In the genomic region with DNA sequence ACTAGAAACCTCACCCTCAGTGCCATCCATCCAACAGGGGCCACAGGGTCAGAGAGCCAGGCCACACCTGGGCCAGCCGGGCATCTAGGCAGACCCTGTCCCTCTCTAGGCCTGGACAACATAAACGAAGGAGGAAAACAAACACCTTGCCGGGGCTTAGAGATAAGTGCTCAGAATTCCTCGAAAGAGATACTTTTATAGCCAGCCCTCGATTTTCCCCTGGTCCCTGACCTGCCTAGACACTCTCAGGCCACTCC, we compare ENCODE assay signal across 16 mouse cellular contexts. TPM values are rescaled to one million over a fixed set of nuclear protein-coding genes. Genes with fewer than 3 reads are reported as not detected.
DNase-seq lines count a peak whose midpoint lies in the region; ATAC-seq and TF ChIP-seq lines count a peak whose summit lies in the region.
"Had no signal": no experiment of that assay in that cellular context is flagged by ENCODE, and none has a peak within 500 bp of the region (broad histone marks: within the 10 kb centered on the region; RNA-seq: fewer than 3 reads in every experiment).

No protein-coding gene starts in this region.

- no peak for ATAC-seq in forebrain, embryonic 16.5 days
- no peak for ATAC-seq in hindbrain, postnatal 0 days
- ATAC-seq in neural tube, embryonic 13.5 days (ENCODE audit: low read depth), result no peak
- ATAC-seq: intestine, postnatal 0 days had no signal

- no peak for TF ChIP-seq CTCF in cerebellum, adult 2 months (IDR thresholded peaks at IDR 0.05; ENCODE audit: borderline replicate concordance, insufficient read depth, low read depth, low read length)
- no peak for TF ChIP-seq CTCF in hindbrain, postnatal 0 days (IDR thresholded peaks at IDR 0.05; ENCODE audit: low read depth)
- TF ChIP-seq CTCF in heart, adult 2 months (IDR thresholded peaks at IDR 0.05), result no peak

- H3K9me3 ChIP-seq in forebrain, embryonic 16.5 days (ENCODE audit: control insufficient read depth, low read length), result no peaks in the 10 kb centered on the region
- H3K9me3 ChIP-seq in hindbrain, postnatal 0 days (ENCODE audit: low read length), result no peaks in the 10 kb centered on the region
- no peaks in the 10 kb centered on the region for H3K9me3 ChIP-seq in neural tube, embryonic 13.5 days
- H3K9me3 ChIP-seq: embryonic facial prominence, embryonic 15.5 days; stomach, embryonic 15.5 days had no signal

- H3K36me3 ChIP-seq in forebrain, embryonic 16.5 days (ENCODE audit: control insufficient read depth, insufficient read depth), result no peaks in the 10 kb centered on the region
- H3K36me3 ChIP-seq in hindbrain, postnatal 0 days (ENCODE audit: insufficient read depth, low read length), result no peaks in the 10 kb centered on the region
- no peaks in the 10 kb centered on the region for H3K36me3 ChIP-seq in neural tube, embryonic 13.5 days
- no peaks in the 10 kb centered on the region for H3K36me3 ChIP-seq in heart, adult 2 months (ENCODE audit: control insufficient read depth, insufficient read depth, low read length)
- H3K36me3 ChIP-seq: embryonic facial prominence, embryonic 15.5 days; stomach, embryonic 15.5 days had no signal

- no peaks in the 10 kb centered on the region for H3K27me3 ChIP-seq in cerebellum, adult 2 months (ENCODE audit: control insufficient read depth, insufficient read depth, low read length)
- no peaks in the 10 kb centered on the region for H3K27me3 ChIP-seq in forebrain, embryonic 16.5 days (replicated peaks; ENCODE audit: control insufficient read depth, insufficient read depth, low read length)
- H3K27me3 ChIP-seq in hindbrain, postnatal 0 days (ENCODE audit: insufficient read depth, low read length), result no peaks in the 10 kb centered on the region
- peaks cover 7% of the 10 kb centered on the region; the same call in 1 of the 2 replicates for H3K27me3 ChIP-seq in neural tube, embryonic 13.5 days
- H3K27me3 ChIP-seq in heart, adult 2 months (ENCODE audit: control insufficient read depth, insufficient read depth, low read length), result peaks cover 14% of the 10 kb centered on the region

- DNase-seq in cerebellum, adult 2 months, result peak; percentile 32 to 51
- no peak for DNase-seq in cerebellum, postnatal 25 days
- no peak for DNase-seq in hindbrain, postnatal 0 days (ENCODE audit: low spot score)
- DNase-seq in heart, adult 2 months, result no peak
- no peak for DNase-seq in B cell, adult 2 months
- no peak for DNase-seq in right cerebral cortex, postnatal 10 days (ENCODE audit: low spot score in 2 of 2)
- DNase-seq: gastrocnemius, postnatal 14 days; kidney, postnatal 14 days; lung, embryonic 14.5 days; retina, postnatal 1 day had no signal

- intact Hi-C loops in heart, adult 2 months (cut with DNase I), result loop anchor here (5.0 kb wide), 1 partner anchor 40 kb away; no protein-coding TSS in a partner anchor

- no peaks in the 10 kb centered on the region for H3K79me2 ChIP-seq in heart, adult 2 months (replicated peaks; ENCODE audit: control insufficient read depth, insufficient read depth, low read length)

- peak overlapping the region; percentile 86 for H3K4me2 ChIP-seq in forebrain, embryonic 16.5 days (ENCODE audit: low read length)
- H3K4me2 ChIP-seq in hindbrain, postnatal 0 days (ENCODE audit: low read depth, low read length), result peak overlapping the region; percentile 79
- peak overlapping the region; percentile 86 for H3K4me2 ChIP-seq in neural tube, embryonic 13.5 days
- H3K4me2 ChIP-seq: embryonic facial prominence, embryonic 15.5 days; lung, embryonic 14.5 days; stomach, embryonic 15.5 days had no signal

- H3K4me3 ChIP-seq in cerebellum, adult 2 months (replicated peaks; ENCODE audit: insufficient read depth, low read depth, low read length), result peak overlapping the region; percentile 98
- peak overlapping the region; percentile 85 for H3K4me3 ChIP-seq in forebrain, embryonic 16.5 days (replicated peaks; ENCODE audit: low read length)
- H3K4me3 ChIP-seq in hindbrain, postnatal 0 days (ENCODE audit: low read length), result peak overlapping the region; percentile 72
- peak overlapping the region; percentile 76 for H3K4me3 ChIP-seq in neural tube, embryonic 13.5 days
- H3K4me3 ChIP-seq in heart, adult 2 months, result no peak overlapping the region
- H3K4me3 ChIP-seq: embryonic facial prominence, embryonic 15.5 days; stomach, embryonic 15.5 days had no signal

- peak overlapping the region; percentile 95 for H3K27ac ChIP-seq in cerebellum, adult 2 months (ENCODE audit: insufficient read depth, low read length)
- H3K27ac ChIP-seq in forebrain, embryonic 16.5 days (ENCODE audit: low read length), result peak overlapping the region; percentile 97
- peak overlapping the region; percentile 96 for H3K27ac ChIP-seq in hindbrain, postnatal 0 days
- H3K27ac ChIP-seq in neural tube, embryonic 13.5 days (replicated peaks), result peak overlapping the region; percentile 49
- H3K27ac ChIP-seq in heart, adult 2 months, result no peak overlapping the region
- H3K27ac ChIP-seq: embryonic facial prominence, embryonic 15.5 days; stomach, embryonic 15.5 days had no signal

- no peak for TF ChIP-seq POLR2A in cerebellum, adult 2 months (IDR thresholded peaks at IDR 0.05; ENCODE audit: borderline replicate concordance, insufficient read depth, low read length)
- no peak for TF ChIP-seq POLR2A in heart, adult 2 months (IDR thresholded peaks at IDR 0.05; ENCODE audit: insufficient read depth, low read depth, low read length)

- peak overlapping the region; percentile 51 for H3K9ac ChIP-seq in forebrain, embryonic 16.5 days (replicated peaks; ENCODE audit: low read depth, low read length)
- peak overlapping the region; percentile 92 for H3K9ac ChIP-seq in hindbrain, postnatal 0 days (replicated peaks; ENCODE audit: low read length)
- H3K9ac ChIP-seq in neural tube, embryonic 13.5 days, result peak overlapping the region; percentile 97
- H3K9ac ChIP-seq in heart, adult 2 months (ENCODE audit: low read depth, low read length), result no peak overlapping the region
- H3K9ac ChIP-seq: embryonic facial prominence, embryonic 15.5 days; lung, embryonic 14.5 days; stomach, embryonic 15.5 days had no signal

- peaks cover 37% of the 10 kb centered on the region for H3K4me1 ChIP-seq in cerebellum, adult 2 months (ENCODE audit: control insufficient read depth, insufficient read depth, low read length)
- H3K4me1 ChIP-seq in forebrain, embryonic 16.5 days (replicated peaks; ENCODE audit: control insufficient read depth, insufficient read depth, low read length), result peaks cover 76% of the 10 kb centered on the region
- peaks cover 53% of the 10 kb centered on the region for H3K4me1 ChIP-seq in hindbrain, postnatal 0 days (ENCODE audit: insufficient read depth, low read length)
- peaks cover 92% of the 10 kb centered on the region for H3K4me1 ChIP-seq in neural tube, embryonic 13.5 days (replicated peaks)
- H3K4me1 ChIP-seq in heart, adult 2 months (ENCODE audit: control insufficient read depth, insufficient read depth, low read length), result no peaks in the 10 kb centered on the region; the same call in 1 of the 2 replicates

- WGBS in cerebellum, adult 2 months, result 13% methylated on average over 5 of the region's 5 CpGs
- WGBS in forebrain, embryonic 16.5 days, result 17% methylated on average over 5 of the region's 5 CpGs
- 29% methylated on average over 5 of the region's 5 CpGs for WGBS in hindbrain, postnatal 0 days
- WGBS in neural tube, embryonic 13.5 days, result 21% methylated on average over 5 of the region's 5 CpGs
- whole genome bisulfite sequencing in heart, adult 2 months, result 24% methylated on average over 5 of the region's 5 CpGs

- no peak for TF ChIP-seq EP300 in heart, adult 2 months (IDR thresholded peaks at IDR 0.05; ENCODE audit: insufficient read depth, low read depth, low read length)

RNA-seq across cellular contexts. Expression of a gene that starts 4.0 kb away (rescaled TPM):
- 127 and 142 TPM in 2 replicates for polyA plus RNA-seq in cerebellum, adult 2 months (2012; rRNA removed)
- polyA plus RNA-seq in forebrain, embryonic 16.5 days (2015; fragmentation: Nextera tagmentation; extraction: Ambion mirVana), result 7.0 and 9.9 TPM in 2 replicates
- total RNA-seq in hindbrain, postnatal 0 days (2014; rRNA removed), result 104 and 141 TPM in 2 replicates
- polyA plus RNA-seq in hindbrain, postnatal 0 days (2015; fragmentation: Nextera tagmentation; extraction: Ambion mirVana), result 14.3 and 14.7 TPM in 2 replicates
- 5.7 and 7.0 TPM in 2 replicates for polyA plus RNA-seq in neural tube, embryonic 13.5 days (2015; fragmentation: Nextera tagmentation; extraction: Ambion mirVana)
- total RNA-seq in heart, adult 2 months (2021), result under 1 TPM; 0.13 to 0.36 TPM
- 0.26 and 0.31 TPM in 2 replicates for polyA plus RNA-seq in heart, adult 2 months (2012; rRNA removed)
- total RNA-seq: megakaryocyte progenitor cell, adult 5-6 weeks had no signal

RNA-seq across cellular contexts. Expression of a gene that starts 57.5 kb away (rescaled TPM):
- 4.1 and 5.4 TPM in 2 replicates for polyA plus RNA-seq in cerebellum, adult 2 months (2012; rRNA removed)
- 2.1 and 2.6 TPM in 2 replicates for polyA plus RNA-seq in forebrain, embryonic 16.5 days (2015; fragmentation: Nextera tagmentation; extraction: Ambion mirVana)
- total RNA-seq in hindbrain, postnatal 0 days (2014; rRNA removed), result 11.0 and 12.0 TPM in 2 replicates
- polyA plus RNA-seq in hindbrain, postnatal 0 days (2015; fragmentation: Nextera tagmentation; extraction: Ambion mirVana), result 2.3 and 2.4 TPM in 2 replicates
- 3.6 and 4.1 TPM in 2 replicates for polyA plus RNA-seq in neural tube, embryonic 13.5 days (2015; fragmentation: Nextera tagmentation; extraction: Ambion mirVana)
- 1 to 10 TPM; 1.4 to 2.6 TPM for total RNA-seq in heart, adult 2 months (2021)
- polyA plus RNA-seq in heart, adult 2 months (2012; rRNA removed), result 0.44 and 0.61 TPM in 2 replicates

Comparison
In these comparisons a context has a peak if more than half of its experiments do, and no peak if none do; other contexts are left out.
1. DNase-seq: peak in cerebellum, adult 2 months (2 of 2); none in cerebellum, postnatal 25 days (0 of 2), hindbrain, postnatal 0 days (single experiment), heart, adult 2 months (0 of 2), B cell, adult 2 months (0 of 2) and right cerebral cortex, postnatal 10 days (0 of 2).
2. Peak in every context shown above with its lines, with median percentiles within 50 percentile points of each other: H3K4me2 ChIP-seq.